Mouse (Mus musculus): ENCODE results near the gene Unc79. TPM values are rescaled to one million over a fixed set of nuclear protein-coding genes. Genes with fewer than 3 reads are reported as not detected.
A peak's percentile ranks its signal among the peaks of the same experiment; 100 is the strongest.

The Unc79 gene
- polyA plus RNA-seq, 1 experiment from 2014 or later: 4.0 TPM

GRCm38 (mm10) chr12:103183057-103183456 is 234.4 kb downstream of the Unc79 start:
- Histone ChIP-seq H3K4me3 (no peak overlapping the region), H3K36me3 (no peaks in the 10 kb centered on the region; the same call in 1 of the 2 replicates), H3K27ac (no peak overlapping the region), H3K27me3 (replicated peaks) (no peaks in the 10 kb centered on the region), H3K4me2 (replicated peaks) (no peak overlapping the region), H3K4me1 (no peaks in the 10 kb centered on the region), H3K9me3 (no peaks in the 10 kb centered on the region), H3K9ac (no peak overlapping the region)
- no peak for ATAC-seq (ENCODE audit: low FRiP score, low read depth)
- 14% methylated on average over 7 of the region's 7 CpGs for WGBS

- H3K27ac ChIP-seq: no peak overlapping the region
- no peaks in the 10 kb centered on the region for H3K27me3 ChIP-seq (replicated peaks)
- ATAC-seq (ENCODE audit: low FRiP score, low read depth): no peak
- WGBS: 77% methylated on average over 7 of the region's 7 CpGs
- H3K4me2 ChIP-seq (replicated peaks): no peak overlapping the region
- no peak overlapping the region for H3K9ac ChIP-seq
- H3K4me3 ChIP-seq: no peak overlapping the region
- no peaks in the 10 kb centered on the region; the same call in 1 of the 2 replicates for H3K36me3 ChIP-seq
- no peaks in the 10 kb centered on the region for H3K4me1 ChIP-seq
- no peaks in the 10 kb centered on the region for H3K9me3 ChIP-seq
Observed at GRCm38 (mm10) chr12:103187020-103187419, 238.4 kb downstream of the Unc79 start.

- Histone ChIP-seq H3K27me3 (replicated peaks) (no peaks in the 10 kb centered on the region), H3K4me3 (no peak overlapping the region), H3K4me2 (replicated peaks) (no peak overlapping the region), H3K27ac (no peak overlapping the region), H3K9me3 (no peaks in the 10 kb centered on the region), H3K9ac (no peak overlapping the region), H3K4me1 (no peaks in the 10 kb centered on the region), H3K36me3 (no peaks in the 10 kb centered on the region; the same call in 1 of the 2 replicates)
- ATAC-seq (ENCODE audit: low FRiP score, low read depth): no peak
- 77% methylated on average over 8 of the region's 8 CpGs for WGBS
Observed at GRCm38 (mm10) chr12:103188223-103188622, 239.6 kb downstream of the Unc79 start.

- H3K9ac ChIP-seq: no peak overlapping the region
- WGBS: 73% methylated on average over 12 of the region's 12 CpGs
- no peaks in the 10 kb centered on the region for H3K27me3 ChIP-seq (replicated peaks)
- no peak overlapping the region for H3K4me2 ChIP-seq (replicated peaks)
- no peak for ATAC-seq (ENCODE audit: low FRiP score, low read depth)
- no peaks in the 10 kb centered on the region for H3K36me3 ChIP-seq
- no peaks in the 10 kb centered on the region for H3K9me3 ChIP-seq
- no peak overlapping the region for H3K4me3 ChIP-seq
- no peaks in the 10 kb centered on the region for H3K4me1 ChIP-seq
- H3K27ac ChIP-seq: no peak overlapping the region
Observed at GRCm38 (mm10) chr12:103189771-103190170, 241.1 kb downstream of the Unc79 start.

GRCm38 (mm10) chr12:103192996-103193395 is 244.3 kb downstream of the Unc79 start:
- no peak overlapping the region for H3K4me2 ChIP-seq (replicated peaks)
- WGBS: 68% methylated on average over 5 of the region's 5 CpGs
- no peak overlapping the region for H3K27ac ChIP-seq
- no peak overlapping the region for H3K4me3 ChIP-seq
- H3K27me3 ChIP-seq (replicated peaks): no peaks in the 10 kb centered on the region
- no peaks in the 10 kb centered on the region for H3K4me1 ChIP-seq
- no peak overlapping the region for H3K9ac ChIP-seq
- no peaks in the 10 kb centered on the region; the same call in 1 of the 2 replicates for H3K36me3 ChIP-seq
- no peaks in the 10 kb centered on the region for H3K9me3 ChIP-seq
- no peak for ATAC-seq (ENCODE audit: low FRiP score, low read depth)

DNA sequence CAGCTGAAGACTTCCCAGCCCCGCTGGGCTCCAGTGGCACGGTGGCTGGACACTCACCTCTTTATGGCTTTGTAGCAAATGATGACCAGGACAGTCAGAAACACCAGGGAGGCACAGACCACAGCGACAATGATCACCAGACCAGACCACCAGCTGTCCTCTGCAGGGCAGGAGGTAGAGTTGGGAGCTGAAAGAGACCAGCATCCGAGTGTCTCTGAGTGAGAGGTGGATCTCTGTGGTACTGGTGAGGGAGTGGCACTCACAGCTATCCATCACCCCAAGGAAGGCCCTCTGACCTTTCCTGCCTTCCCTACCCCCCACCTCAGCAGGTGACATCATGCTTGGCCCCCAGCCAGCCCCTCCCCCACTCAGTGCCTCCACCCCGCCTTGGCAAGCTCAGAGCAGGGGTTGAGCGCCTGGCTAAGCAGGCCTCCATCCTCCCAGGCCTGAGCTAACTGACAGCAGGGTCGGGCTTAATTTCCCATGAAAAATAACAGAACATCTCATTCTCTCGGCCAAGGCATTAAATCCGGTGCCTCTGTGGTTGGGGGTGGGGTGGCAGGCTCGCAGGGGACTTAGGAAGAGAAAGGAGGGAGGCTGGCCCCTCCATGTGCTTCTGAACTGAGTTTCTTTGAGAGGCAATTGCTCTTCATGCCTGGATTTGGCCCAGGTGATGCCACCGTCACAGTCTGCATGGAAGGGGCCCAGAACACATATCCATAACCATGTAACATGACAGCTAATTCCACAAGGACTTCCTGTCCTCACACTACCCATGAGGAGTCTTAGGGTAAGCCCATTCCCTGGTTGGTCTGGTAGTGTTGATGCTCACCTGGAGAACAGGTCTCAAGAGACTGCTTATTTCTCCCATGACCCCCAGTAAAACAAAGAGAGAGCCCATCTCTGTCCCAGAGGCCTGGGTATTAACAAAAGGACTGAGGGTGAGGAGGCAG is 254.2 kb downstream of the Unc79 start:
- WGBS: 16% methylated on average over 11 of the region's 11 CpGs
- Histone ChIP-seq H3K4me3 (no peak overlapping the region), H3K4me2 (replicated peaks) (0 out of 2 replicates have a peak overlapping the region, but pooled peaks have one; percentile 8), H3K4me1 (peaks cover 13% of the 10 kb centered on the region), H3K27ac (no peak overlapping the region), H3K36me3 (no peaks in the 10 kb centered on the region), H3K9me3 (no peaks in the 10 kb centered on the region), H3K27me3 (replicated peaks) (no peaks in the 10 kb centered on the region), H3K9ac (0 out of 2 replicates have a peak overlapping the region, but pooled peaks have one; percentile 1)
- peak; percentile 79 for ATAC-seq (ENCODE audit: low FRiP score, low read depth)

DNA sequence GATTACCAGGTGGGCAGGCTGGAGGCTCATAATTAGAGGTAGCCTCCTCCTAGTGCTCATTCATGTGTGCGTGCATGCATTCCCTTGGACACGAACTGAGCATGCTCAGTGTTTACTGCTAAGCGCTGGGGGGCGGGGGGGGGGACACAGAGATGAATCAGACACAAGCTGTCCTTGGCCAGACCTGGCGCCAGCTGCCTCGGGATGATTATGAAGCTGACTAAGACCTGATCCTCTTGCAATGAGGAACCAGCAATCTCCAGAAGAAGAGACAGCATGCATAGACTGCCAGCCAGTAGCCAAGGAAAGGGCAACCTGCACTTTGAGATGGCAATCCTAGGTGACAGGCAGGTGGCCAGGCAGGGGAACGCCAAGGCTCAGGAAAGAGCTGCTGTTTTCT is 256.9 kb downstream of the Unc79 start:
- H3K27me3 ChIP-seq (replicated peaks): no peaks in the 10 kb centered on the region
- H3K27ac ChIP-seq: no peak overlapping the region
- 79% methylated on average over 7 of the region's 7 CpGs for WGBS
- peaks cover 13% of the 10 kb centered on the region for H3K4me1 ChIP-seq
- H3K9me3 ChIP-seq: no peaks in the 10 kb centered on the region
- no peak overlapping the region for H3K4me3 ChIP-seq
- no peak for ATAC-seq (ENCODE audit: low FRiP score, low read depth)
- no peak overlapping the region for H3K9ac ChIP-seq
- no peaks in the 10 kb centered on the region for H3K36me3 ChIP-seq
- no peak overlapping the region for H3K4me2 ChIP-seq (replicated peaks)

DNA sequence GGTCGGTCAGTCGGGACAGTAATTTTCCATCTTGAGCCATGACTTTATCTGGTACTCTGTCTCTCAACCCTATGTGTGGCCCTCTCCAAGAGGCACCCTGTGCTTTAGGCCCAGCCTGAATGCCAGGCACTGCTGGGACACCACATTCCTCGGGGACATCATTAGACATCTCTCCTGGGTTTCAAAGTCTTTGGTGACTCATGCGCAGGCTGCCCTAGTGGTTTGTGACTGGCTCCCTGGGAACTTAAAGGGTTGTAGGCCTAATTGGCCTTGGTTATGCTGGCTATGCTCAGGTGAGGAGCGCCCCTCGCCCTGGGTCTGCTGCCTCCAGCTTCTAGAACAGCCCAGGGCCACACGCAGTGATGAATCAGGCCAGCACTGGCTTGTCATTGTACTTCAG is 260.9 kb downstream of the Unc79 start:
- Histone ChIP-seq H3K4me2 (replicated peaks) (no peak overlapping the region), H3K27me3 (replicated peaks) (no peaks in the 10 kb centered on the region), H3K4me3 (no peak overlapping the region), H3K4me1 (peaks cover 10% of the 10 kb centered on the region), H3K27ac (no peak overlapping the region), H3K36me3 (no peaks in the 10 kb centered on the region), H3K9me3 (no peaks in the 10 kb centered on the region), H3K9ac (no peak overlapping the region)
- ATAC-seq (ENCODE audit: low FRiP score, low read depth): no peak
- 92% methylated on average over 7 of the region's 7 CpGs for WGBS

- Histone ChIP-seq H3K4me3 (no peak overlapping the region), H3K27me3 (replicated peaks) (no peaks in the 10 kb centered on the region), H3K9me3 (no peaks in the 10 kb centered on the region), H3K4me1 (peaks cover 17% of the 10 kb centered on the region), H3K36me3 (no peaks in the 10 kb centered on the region), H3K4me2 (replicated peaks) (no peak overlapping the region), H3K9ac (no peak overlapping the region), H3K27ac (no peak overlapping the region)
- no peak for ATAC-seq (ENCODE audit: low FRiP score, low read depth)
- WGBS: 57% methylated on average over 5 of the region's 5 CpGs
Observed at GRCm38 (mm10) chr12:103211078-103211477, 262.4 kb downstream of the Unc79 start.

GRCm38 (mm10) chr12:103213591-103213990 is 264.9 kb downstream of the Unc79 start:
- H3K27ac ChIP-seq: no peak overlapping the region

GRCm38 (mm10) chr12:103214270-103214669 is 265.6 kb downstream of the Unc79 start:
- Histone ChIP-seq H3K4me2 (replicated peaks) (no peak overlapping the region), H3K9me3 (no peaks in the 10 kb centered on the region), H3K4me3 (no peak overlapping the region), H3K9ac (no peak overlapping the region), H3K36me3 (no peaks in the 10 kb centered on the region), H3K27me3 (replicated peaks) (no peaks in the 10 kb centered on the region), H3K27ac (no peak overlapping the region), H3K4me1 (peaks cover 25% of the 10 kb centered on the region)
- ATAC-seq (ENCODE audit: low FRiP score, low read depth): peak; percentile 70
- WGBS: 52% methylated on average over 10 of the region's 10 CpGs

More at GRCm38 (mm10) chr12:103213591-103213990, 264.9 kb downstream of the Unc79 start:
- Histone ChIP-seq H3K9ac (no peak overlapping the region), H3K4me1 (peaks cover 25% of the 10 kb centered on the region), H3K4me3 (no peak overlapping the region), H3K4me2 (replicated peaks) (no peak overlapping the region), H3K9me3 (no peaks in the 10 kb centered on the region), H3K27me3 (replicated peaks) (no peaks in the 10 kb centered on the region), H3K36me3 (no peaks in the 10 kb centered on the region)
- ATAC-seq (ENCODE audit: low FRiP score, low read depth): no peak
- 95% methylated on average over 2 of the region's 2 CpGs for WGBS

GRCm38 (mm10) chr12:103214797-103215196 is 266.1 kb downstream of the Unc79 start:
- Histone ChIP-seq H3K9me3 (no peaks in the 10 kb centered on the region), H3K27ac (no peak overlapping the region), H3K36me3 (no peaks in the 10 kb centered on the region), H3K27me3 (replicated peaks) (no peaks in the 10 kb centered on the region), H3K9ac (no peak overlapping the region), H3K4me3 (no peak overlapping the region), H3K4me1 (peaks cover 25% of the 10 kb centered on the region), H3K4me2 (replicated peaks) (no peak overlapping the region)
- 93% methylated on average over 2 of the region's 2 CpGs for WGBS
- peak; percentile 56 for ATAC-seq (ENCODE audit: low FRiP score, low read depth)

Data from neural tube, embryonic 12.5 days (tissue).